Mouse (Mus musculus): ENCODE results near the gene Gtf3c3.

DNA sequence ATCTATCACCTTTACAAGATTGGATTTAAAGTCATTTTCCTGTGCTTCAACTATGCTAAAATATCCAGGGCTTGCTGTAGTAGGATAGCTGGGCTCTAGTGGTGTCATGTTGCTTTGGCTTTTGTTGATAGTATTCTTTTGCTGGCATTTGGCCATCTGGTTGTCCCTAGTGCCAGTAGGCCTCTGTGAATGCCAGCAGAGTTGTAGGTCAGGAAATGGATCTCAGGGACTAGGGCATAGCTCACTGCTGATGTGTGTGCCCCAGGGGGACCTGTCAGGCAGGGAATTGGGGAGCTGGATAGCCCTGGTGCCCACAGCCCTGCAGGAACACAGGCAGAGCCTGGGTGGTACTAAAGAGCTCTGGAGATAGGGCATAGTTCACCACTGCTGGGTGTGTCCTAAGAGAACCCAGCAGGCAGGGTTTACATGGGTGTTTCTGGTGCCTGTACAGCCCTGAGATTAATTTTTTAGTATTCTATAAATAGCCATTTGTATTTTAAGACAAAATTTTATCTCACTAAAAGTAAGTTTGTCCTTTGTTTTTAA is 61.2 kb downstream of the Gtf3c3 start:
- TF ChIP-seq CTCF (IDR thresholded peaks at IDR 0.05) (no peak), EP300 (IDR thresholded peaks at IDR 0.05) (no peak)
